Mouse (Mus musculus) frontal cortex, postnatal 36 days (tissue): ENCODE measurements around the gene Ephx4.
A peak's percentile ranks its signal among the peaks of the same experiment; 100 is the strongest.

Source experiments
- DNase-seq, 2 experiments: peaks; one replicate each; pipeline ENCODE4 v3.0.0; 2022; ENCODE audit warnings: low spot score in 2 of 2

Ephx4 gene

DNA sequence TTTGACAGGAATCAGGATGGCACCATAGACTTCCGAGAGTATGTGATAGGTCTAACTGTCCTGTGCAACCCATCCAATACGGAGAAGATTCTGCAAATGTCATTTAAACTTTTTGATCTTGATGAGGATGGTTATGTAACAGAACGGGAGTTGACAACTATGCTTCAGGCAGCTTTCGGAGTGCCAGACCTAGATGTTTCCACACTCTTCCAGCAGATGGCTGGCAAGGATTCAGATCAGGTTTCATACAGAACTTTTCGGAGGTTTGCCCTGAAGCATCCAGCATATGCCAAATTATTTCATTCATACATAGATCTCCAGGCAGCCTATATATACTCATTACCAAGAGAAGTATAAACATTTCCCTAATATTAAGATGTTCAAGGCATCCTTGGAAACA lies 31.5 kb downstream of the Ephx4 start:
- DNase-seq, result peak in 1 of 2 experiments; percentile 49

- DNase-seq, result no peak
Observed at GRCm38 (mm10) chr5:107436185-107436584, 33.6 kb downstream of the Ephx4 start.

DNA sequence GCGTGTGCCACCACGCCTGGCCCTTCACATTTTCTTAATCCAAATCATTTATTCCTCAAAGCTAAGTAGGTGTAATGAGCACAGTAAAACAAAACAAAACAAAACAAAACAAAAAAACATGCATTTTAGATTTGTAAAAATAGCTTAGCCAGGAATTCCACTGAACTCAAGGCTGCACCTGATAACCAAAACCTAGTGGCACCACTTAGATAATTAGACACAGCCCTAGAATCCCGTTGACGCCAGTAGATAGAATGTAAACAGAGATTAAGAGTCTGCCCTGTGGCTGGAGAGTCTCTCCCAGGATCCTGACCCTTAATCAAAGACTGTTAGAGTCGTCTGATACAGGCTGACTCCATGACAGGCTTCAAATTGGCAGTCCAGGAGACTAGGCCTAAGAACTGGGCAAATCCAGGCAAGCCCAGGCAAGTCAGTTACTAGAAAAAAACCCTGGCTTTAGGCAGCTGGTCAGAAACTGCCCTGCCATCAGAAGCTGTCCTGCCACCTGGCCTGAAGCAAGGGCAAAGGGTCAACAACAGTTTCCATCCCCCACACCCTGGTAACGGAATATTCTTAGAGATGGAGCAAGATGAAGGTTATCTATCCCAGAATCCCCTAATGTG lies 34.2 kb downstream of the Ephx4 start:
- DNase-seq, result no peak

DNA sequence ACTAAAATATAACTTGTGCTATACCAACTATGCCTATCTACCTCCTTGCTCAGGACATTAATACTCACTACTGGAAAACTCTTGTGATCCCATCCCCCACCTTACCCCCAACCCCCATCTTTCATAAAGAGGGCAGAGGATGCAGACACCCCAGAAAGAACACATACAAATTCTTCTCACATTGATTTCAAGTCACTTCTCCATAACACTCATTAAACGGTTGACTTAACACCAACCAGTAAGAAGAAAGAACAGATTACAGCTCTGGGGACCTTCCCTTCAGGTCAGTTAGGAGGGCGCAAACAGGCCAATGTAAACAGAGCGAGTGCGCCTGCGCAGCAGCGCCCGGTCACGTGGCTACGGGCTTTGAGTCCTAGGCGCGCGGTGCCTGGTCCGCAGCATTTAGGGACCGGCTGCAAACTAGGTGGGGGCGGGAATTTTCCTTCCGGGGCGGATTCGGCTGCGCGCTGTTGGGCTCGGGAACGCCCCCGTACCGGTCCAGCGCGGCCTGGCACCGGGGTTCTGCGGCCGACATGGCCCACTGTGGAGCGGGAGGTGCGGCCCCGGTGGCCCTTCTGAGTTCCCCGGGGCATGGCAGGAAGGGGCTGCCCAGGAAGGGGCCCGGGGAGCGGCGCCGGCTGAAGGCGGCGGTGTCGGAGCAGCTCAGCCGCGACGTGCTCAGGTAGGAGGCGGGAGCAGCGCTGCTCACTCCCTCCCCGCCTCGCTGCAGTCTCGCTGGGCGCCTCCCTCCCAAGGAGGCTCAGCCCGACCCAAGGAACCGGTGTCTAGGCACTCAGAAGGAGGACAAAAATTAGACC lies 35.1 kb downstream of the Ephx4 start, which contains the start of gene Btbd8:
Btbd8 (plus strand) TSS at position 534 of the 818 bp plus-strand sequence.
- DNase-seq, result peak; percentile 89 to 90

DNA sequence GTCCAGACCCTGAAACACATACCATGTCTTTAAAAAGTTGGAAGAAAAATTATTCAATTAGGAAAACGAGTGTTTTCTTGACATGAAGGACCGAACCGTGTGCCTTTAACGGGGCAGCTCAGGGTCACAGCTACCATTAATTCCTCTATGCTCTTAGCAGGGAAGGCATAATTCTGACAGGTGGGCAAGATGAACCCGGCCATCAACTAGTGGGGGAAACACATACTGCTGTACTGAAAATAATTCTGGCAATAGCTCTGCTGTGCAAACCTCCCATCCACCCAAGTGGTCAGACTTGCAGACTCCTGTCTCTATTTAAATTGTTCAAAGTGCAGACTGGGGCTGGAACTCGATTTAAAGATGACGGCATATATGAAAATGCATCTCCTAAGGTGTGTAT lies 35.8 kb downstream of the Ephx4 start:
- DNase-seq, result no peak

DNA sequence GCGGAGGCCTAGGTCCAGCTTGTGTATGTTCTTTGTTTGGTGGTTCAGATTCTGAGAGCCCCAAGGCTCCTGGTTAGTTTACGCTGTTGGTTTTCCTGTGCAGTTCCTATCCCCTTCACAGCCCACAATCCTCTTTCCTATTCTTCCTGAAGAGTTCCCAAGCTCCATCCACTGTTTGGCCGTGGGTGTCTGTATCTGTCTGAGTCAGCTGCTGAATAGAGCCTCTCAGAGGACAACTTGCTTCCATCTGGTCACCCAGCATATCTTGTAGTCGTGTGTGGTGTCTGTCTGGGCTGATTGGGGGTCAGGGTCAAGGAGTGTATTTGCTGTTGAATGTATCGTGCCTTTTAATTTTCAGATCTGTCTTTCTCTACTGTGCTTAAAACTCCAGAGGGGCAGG lies 39.3 kb downstream of the Ephx4 start:
- DNase-seq, result peak in 1 of 2 experiments; percentile 30

- DNase-seq, result no peak
Observed at GRCm38 (mm10) chr5:107444251-107444650, 41.7 kb downstream of the Ephx4 start.

DNA sequence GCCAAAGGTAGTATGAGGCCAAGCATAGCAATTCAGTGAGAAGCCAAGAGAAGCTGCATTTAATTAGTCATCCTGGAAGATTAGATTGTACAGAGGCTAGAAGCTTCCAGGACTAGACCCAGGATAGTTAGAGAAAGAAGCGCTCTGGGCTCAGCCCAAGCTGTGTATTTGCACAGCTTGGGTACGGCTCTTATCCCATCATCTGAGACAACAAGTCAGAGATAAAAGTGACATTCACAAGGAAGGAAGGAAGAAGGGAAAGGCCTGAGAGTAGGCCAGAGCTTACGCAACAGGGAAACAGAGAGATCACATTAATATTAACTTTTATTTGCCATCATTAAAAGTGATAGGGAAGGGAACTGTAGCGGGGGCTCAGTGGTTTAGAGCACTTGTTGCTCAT lies 45.4 kb downstream of the Ephx4 start:
- no peak for DNase-seq

DNA sequence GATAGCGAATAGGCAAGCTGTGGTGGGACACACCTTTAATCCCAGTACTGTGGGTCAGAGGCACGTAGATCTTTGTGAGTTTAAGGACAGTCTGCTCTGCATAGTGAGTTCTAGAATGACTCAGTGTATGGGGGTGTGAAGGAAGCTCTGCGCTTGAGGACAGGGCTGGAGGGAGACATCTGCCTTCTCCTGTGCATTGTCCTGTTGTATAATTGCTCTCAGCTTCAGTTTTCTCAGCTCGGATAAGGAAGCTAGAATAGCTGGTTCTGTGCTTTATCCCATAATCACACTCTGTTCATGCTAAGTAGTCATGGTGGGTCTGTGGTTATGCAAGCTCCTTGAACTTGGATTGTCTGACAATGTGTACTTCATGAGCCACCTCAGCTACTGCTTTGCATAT lies 46.2 kb downstream of the Ephx4 start:
- peak in 1 of 2 experiments; percentile 25 for DNase-seq

DNA sequence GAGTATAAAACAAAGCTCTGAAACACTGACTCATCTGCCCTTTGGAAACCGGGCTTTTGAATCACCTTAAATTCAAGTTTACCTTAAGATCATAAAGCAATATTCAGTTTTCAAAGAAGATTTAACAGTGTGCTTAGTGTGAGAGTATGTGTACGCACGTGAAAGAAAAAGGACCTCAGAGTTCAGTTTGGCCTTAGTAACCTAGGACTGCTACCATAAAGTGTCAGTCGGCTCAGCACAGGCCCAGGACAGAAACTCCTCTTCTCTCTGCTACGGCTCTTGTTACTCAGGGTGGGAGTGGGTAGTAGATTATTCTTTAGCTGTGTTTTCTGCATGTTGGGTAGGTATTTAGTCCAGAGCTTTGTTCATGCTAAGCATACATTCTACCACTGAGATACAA lies 47.1 kb downstream of the Ephx4 start:
- DNase-seq, result no peak

DNA sequence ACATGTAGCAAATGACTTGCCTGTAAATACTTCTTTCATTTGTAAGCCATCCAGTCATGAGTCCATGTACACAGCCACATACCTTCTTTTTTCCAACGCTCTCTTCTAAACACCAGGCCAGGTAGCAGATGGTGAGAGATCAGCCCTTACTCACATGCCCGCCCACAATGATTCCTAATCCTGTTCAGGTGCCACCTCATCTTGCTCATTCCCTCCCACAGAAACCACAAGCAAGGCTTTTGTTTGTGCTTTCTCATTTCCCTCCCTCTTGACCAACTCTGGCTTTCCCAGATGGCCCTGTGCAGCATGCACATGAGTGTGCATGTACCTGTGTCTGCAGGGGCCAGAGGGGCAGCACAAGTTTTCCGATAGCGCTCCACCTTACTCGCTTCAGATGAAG lies 47.8 kb downstream of the Ephx4 start:
- peak in 1 of 2 experiments; percentile 35 for DNase-seq

- DNase-seq, result no peak
Observed at GRCm38 (mm10) chr5:107462147-107463076, 59.9 kb downstream of the Ephx4 start.

- DNase-seq, result peak in 1 of 2 experiments; percentile 12
Observed at GRCm38 (mm10) chr5:107466501-107466900, 64.0 kb downstream of the Ephx4 start.

GRCm38 (mm10) chr5:107467098-107467497 lies 64.6 kb downstream of the Ephx4 start:
- DNase-seq, result no peak

GRCm38 (mm10) chr5:107470600-107471329 lies 68.2 kb downstream of the Ephx4 start:
- no peak for DNase-seq
